Mouse (Mus musculus) embryo, embryonic 11 days (tissue): ENCODE measurements around the gene Enox1.

Experiments
- DNase-seq: peaks from one replicate; pipeline ENCODE4 v3.0.0-alpha.2; 2015

Gene Enox1

DNA sequence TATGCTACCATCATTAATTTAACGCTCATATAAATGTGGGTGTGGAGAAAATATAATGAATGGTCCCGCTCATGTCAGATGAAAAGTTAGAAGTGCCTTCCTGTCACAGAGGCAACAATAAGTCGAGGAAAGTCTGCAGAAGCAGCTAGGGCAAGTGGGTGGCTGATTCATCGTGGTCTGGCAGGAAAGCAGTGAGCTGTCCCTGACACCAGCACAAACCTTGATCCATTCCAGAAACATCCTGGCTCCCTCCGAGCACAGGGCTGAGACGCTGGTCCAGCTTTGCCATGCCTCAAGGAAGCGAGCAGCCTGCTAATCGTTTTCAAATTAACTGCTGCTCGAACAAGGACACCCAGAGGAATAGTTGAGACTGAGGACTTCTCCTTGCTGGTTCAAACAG is 219.1 kb downstream of the Enox1 start:
- peak; percentile 21 for DNase-seq

DNA sequence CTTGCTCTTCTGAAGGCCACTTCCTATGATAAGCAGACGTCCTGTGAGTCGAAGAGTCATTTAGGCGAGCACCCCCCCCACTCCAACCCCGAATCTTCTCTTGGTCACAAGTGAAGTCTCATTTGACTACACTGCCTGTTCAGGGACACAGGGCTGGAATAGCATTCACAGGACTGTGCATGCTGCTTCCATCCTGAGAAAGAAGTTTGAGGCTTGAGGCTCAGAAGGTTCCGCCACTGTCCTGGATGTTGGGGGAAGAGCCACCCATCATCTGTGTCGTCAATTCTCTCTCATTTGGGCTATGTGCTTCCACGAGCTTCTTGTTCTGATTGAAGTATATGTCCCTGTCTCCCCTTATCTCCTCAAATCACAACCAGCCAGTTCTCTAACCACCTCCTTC is 220.2 kb downstream of the Enox1 start:
- no peak for DNase-seq

DNA sequence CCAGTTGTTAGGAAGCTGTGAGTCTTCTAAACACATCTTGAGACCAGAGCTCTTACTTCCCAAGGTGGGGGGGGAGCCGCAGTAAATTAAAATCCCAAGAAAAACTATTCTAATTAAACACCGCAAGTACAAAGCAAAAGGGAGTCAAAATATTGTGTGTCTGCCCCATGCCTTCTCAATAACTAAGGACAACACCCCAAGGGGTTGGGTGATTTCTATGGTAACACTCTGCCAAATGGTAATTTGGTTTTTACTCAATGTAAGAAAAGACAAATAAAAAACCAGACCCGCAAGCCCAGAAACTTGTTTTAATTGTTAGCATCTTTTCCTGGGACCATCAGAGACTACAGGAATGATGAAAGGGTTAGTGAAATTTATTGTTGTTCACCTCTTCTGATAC is 220.9 kb downstream of the Enox1 start:
- DNase-seq: no peak

DNA sequence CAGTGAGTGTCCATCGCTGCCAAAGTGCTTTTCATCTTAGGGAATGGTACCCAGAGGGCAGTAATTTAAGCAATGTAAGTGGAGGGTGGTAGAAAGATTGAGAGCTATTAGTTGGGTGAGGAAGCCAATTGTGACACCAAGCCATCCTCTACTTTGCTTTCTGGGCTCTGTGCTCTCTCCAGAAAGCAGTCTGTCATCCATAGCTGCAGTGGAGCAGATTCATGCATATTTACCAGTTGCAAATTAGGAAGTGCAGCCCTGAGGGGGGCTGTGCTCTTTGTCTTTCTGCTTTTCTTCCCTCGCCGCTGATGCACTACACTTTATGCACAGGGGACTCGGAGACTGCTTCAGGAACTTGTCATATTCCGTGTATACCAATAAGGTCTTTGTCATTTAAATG is 221.3 kb downstream of the Enox1 start:
- peak; percentile 50 for DNase-seq

DNA sequence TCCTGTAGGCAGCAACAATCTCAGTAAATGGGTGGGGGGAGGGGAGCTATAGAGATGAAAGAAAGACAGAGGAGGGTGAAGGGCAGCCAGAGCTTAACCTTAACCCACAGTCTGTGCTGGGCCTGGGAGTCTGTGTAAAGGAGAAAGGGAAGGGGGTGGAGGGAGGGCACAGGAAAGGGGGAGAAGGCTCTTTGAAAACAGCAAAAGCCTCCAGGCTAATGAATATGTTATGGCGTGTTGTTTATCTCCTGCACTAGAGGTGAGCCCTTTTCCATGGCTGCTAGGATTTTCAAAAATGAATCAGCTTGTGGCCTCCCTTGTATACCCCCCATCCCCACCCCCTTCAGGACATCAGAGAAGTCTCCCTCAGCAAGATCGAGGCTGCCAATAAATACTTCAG is 225.0 kb downstream of the Enox1 start:
- DNase-seq: peak; percentile 60

DNA sequence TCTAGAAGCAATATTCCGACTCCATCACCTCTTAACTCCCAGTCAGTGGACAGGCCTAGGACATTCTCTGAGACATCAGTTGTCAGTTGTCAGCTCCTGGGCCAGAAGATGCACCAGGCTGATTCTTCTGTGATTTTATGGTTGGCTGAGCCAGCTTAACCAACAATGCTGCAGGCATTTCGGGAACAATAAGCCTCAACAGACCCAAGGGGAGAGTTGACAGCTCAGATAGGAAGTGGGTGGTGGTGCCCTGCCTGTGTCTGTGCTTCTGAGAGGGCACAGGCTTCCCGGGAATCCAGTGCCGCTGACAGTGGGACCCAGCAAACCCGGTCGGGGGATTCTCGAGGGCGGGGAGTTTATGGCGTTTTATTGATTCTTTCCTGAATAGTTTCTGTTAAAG is 229.1 kb downstream of the Enox1 start:
- peak; percentile 32 for DNase-seq

DNA sequence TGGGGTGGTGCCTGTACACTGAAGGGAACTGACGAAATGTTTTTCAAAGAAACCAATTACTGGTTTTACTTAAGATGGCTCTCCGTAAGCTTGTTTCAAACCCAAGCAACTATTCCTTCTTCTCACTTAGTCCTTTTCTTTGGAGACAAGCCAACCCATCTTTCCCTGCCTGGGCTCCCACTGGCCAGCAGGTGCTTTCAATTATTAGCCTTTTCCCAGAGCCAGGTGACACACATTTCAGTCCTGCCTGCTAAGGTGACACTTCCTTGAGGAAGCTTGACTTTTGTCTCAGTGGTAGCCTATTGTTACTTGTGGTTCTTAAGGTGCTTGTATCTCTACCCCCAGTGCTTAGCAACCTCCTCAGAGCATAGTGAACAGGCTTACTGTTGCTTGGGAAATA is 231.3 kb downstream of the Enox1 start:
- DNase-seq: no peak

DNA sequence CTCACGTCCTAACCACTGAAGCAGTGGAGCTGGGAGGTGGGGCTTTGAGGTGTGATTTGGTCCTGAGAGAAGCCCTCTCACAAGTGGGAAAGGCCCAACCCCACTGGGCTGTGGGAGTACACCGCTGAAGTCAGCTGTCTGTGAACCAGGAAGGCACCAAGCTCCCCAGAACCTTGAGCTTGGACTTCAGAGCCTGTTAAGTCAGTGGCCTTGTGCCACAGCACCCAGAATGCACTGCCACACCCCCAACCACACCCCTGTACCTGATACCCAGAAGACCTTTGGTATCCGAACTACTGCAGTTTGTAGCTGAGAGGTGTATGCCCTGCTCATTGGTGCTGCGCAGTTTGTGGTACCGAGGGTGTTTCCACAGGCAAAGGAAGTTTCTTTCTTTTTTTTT is 232.7 kb downstream of the Enox1 start:
- DNase-seq: no peak

DNA sequence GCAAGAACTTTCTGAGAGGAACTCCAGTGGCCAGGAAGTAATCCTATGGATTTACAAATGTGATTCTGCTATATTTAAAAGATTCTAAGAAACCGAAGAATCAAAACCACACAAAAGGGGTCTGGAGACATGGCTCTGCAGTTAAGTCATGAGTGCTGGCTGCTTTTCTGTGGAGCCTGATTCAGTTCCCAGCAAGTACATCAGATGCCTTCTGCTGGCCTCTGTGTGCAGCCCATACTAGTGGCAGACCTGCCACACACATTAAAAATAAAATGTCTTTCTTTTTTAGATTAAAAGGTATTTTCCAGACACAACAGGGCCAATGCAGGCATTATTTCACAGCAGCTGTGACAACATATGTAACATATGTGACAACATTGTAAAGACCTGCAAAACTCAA is 235.9 kb downstream of the Enox1 start:
- DNase-seq: no peak

DNA sequence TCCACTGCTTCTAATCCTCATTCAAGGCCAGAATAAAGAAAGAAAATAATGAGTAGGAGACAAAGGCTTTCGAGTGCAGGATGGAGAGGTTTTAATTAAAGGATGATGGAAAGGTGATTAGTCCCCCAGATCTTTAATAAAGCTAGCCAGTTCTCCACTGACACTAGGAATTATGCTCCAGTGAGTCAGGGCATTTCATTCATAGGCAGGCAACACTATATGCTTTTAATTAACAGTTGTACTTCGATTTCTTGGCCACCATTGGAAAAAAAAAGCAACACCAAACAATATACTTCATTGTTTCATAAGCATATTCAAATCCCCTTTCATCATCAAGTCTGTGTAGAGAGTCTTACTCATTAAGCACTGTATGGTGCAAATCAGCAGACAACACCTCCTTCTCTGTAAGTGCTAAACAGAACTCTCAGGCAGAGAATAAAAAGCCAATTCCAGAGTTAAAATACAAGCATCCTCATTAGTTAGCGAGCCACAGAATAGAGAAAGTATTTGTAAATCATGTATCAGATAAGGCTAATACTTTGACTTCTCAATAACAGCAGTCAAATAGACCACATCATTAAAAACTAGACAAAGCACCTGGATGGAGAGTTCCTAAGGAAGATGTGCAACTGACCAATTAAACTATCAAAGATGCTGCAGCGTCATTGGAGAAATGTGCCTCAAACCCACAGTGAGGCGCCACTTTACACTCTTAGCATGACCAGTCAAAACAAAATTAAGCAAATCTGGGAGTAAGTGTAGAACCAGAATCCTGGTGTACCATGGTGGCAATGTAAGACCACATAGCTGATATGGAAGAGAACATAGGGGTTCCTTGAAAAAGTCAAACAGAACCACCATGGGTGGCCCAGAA is 249.9 kb downstream of the Enox1 start:
- no peak for DNase-seq

DNA sequence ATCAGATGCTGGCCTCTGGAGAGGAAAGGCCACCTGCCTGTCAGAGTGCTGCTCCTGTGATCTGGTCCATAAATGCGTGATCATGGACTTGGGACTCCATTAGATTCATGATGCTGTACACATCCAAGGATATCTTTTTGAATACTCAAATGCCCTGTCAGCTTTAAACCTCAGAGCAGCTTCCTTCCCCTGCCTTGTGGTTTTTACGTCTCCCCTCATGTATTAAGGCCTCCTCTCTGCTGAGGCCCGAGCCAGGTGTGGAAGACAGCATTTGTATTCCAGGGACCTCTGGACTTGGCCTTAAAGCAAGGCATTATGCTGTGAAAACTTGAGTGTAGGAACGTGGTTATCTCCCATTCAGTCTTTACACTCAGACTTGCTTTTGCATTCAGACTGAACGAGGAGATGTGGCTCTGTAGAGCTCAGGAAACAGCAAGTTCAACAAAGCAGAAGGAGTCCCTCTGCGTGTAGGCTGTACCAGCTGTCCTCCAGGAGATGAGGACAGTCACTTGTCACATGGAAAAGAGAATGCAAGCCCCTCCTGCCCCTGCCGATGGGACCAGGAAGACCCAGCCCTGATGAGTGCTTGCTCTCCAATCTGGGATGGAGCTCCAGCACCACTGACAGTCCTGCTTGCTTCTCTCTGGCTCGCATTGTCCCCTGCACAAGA is 252.8 kb downstream of the Enox1 start:
- DNase-seq: no peak

DNA sequence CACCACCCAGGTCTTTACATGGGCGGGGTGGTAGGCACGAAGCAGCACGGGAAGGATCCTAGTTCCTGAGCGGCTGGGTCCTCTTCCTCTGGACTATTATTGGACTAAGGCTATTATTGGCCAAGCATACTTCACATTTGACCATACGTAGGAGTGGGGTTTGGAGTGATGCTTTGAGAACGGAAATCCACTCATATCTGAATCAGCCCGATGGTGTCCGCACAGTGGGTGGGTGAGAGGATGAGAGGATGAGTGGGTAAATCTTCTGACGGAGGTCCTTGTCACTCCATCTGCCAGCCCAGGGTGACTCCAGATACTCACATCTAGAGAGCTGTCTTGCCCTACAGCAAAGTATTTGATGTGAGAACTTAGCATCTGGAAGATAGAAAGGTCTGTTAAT is 253.8 kb downstream of the Enox1 start:
- DNase-seq: no peak

DNA sequence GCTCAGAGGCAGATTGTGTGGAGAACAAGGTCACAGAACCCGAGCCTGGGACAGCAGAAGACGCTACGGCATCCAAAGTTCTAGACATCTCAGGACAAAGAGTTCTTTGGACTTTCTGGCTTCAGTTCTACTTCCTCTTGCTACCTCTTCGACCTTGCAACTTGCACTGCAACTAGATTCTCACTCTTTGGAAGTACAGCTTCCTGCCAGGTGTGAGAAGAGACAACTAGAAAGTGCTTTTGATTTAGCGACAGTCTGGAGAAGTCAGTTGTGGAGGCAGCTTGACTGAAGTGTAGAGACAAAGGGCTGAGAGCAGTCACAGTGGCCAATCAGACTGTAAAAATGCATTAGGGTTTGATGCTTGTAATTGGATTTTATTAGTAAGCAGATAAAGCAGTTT is 256.5 kb downstream of the Enox1 start:
- DNase-seq: no peak

DNA sequence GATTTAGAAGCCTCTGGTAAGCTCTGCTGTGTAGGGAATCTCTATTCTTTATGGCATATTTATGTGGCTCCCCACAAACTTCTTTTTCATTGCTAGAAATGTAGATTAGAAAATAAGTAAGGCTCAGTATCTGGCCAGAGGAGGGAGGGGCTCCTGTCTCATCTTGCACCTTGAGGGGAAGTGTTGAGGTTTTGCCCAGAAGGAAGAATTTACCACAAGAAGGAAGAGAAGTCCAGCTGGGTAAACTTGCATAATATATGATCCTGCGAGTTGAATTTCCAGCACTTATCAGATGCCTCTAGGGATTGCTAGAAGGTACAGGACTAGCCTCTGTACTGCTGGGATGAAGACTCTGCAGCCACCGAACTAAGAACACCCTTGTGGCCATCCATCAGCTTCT is 259.8 kb downstream of the Enox1 start:
- no peak for DNase-seq

DNA sequence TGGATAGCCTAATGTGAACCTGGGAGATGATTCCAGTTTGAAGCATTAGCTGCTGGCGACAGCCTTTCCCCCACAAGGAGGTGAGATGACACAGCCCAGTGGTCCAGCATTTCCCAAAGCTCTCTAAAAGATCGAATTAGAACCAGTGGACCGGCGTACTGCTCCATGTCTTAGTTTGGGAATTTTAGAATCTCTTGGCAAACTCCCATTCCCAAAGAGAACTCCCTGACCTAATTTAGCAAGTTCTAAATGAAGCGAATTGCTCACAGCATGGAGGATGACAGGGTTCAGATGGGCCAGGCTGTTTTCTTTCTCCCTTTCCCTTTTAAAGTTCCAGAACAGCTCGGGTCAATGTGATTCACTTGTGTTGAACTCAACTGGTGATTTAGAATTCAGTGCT is 264.5 kb downstream of the Enox1 start:
- DNase-seq: no peak

DNA sequence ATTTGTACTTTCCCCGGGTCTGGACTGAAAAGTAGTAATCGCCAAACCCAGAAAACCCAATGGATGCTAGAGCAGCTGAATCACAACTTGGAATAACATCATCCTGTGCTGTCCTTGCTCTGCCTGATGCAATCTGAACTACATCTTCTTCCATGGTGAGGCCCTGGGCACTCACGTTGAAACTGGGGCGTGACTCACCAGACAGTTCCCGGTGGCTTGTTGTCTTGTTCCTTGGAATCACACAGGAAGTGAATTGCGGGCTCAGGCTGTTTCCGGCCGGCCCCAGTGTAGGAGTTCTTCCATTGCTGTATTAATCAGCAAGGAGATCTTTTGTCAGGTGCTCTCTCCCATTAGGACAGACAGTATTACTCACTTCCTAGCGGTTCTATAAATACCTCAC is 266.6 kb downstream of the Enox1 start:
- DNase-seq: no peak

DNA sequence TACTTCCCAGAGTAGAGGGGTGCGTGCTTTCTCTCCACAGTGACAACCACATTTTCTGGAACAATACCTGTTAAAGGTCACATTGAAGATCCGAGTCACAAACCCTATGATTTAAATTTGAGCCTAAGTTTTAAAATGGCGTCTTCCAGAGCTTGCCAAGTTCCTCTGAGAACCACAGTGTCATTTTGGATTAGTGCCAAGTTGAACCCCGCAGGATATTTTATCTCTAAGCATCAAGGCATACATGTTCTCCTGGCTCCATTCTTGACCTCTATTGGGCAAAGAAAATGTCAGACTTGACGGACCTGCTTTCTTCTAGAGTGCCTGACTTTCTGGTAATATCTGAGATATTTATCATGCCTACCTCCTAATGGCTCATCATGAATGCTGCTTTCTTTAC is 282.9 kb downstream of the Enox1 start:
- no peak for DNase-seq

DNA sequence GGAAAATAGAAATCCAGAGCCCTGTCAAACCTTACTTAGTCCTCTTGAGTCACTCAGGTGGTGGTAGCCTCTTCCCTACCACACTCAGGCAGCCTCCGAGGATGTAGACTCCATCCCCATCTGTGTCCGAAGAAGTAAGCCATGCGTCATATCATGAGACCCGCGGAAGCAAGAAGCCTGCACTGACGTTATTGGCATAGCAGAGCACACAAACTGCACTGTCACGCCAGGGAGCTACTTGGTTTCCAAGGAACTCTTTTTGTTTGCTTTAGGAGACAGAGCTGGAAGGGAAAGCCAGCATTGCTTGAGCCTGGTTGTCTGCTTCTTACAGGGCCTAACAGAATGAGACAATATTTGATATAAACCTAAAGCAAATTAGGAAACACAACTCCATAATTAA is 284.2 kb downstream of the Enox1 start:
- no peak for DNase-seq

DNA sequence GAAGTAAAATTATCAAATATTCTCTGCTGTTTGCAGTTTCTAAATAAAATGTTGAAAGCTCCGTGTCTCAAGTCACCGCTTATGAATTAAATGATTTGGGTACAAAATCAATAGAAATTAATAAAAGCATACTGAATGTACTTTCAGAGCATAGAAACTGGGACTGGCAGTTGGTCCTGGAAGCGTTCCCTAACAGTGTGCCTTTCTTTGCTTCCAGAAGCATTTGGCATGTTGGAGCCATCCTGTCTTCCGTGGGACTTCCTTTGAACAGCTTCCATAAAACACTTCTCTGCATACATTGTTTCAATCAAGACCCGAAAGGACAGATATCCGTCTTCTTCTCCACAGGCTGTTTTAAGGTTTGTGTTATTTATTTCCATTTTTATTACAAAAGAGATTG is 285.0 kb downstream of the Enox1 start:
- DNase-seq: no peak

DNA sequence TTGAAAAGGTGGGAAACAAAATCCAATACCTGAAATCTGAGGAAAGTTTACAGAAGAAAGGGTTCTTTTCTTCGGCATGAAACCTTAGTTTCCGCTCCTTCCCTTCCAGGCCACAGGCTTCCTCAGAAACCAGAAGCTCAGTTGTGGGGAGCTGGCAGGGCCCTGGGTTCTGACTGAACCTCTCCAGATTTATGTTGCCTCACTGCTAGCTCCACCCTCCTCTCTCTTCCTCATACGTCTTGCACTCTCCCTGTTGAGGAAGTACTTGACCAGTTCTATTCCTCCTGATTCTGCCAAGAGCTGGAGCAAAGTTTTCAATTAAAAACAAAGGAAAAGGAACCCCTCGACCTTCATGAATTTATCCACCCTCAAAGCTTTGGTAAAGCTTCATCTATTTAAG is 291.4 kb downstream of the Enox1 start:
- DNase-seq: no peak

DNA sequence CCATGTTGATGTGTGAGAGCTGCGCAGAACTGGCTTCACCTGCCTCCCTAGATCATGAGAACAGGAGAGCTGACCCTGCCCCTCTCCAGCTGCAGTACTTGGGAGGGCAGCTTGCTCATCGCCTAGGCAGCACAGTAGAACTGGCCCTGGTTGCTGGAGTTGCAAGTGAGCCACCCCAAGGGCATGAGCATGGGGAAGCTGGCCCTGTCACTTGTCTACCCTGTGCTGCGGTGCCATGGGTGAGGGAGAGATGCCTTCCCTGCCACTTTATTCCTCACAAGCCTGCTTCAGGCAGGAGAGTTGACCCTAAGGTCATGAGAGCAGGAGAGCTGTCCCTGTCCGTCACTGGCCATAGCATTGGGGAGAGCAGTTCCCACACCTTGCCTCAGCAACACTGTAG is 295.4 kb downstream of the Enox1 start:
- DNase-seq: no peak

DNA sequence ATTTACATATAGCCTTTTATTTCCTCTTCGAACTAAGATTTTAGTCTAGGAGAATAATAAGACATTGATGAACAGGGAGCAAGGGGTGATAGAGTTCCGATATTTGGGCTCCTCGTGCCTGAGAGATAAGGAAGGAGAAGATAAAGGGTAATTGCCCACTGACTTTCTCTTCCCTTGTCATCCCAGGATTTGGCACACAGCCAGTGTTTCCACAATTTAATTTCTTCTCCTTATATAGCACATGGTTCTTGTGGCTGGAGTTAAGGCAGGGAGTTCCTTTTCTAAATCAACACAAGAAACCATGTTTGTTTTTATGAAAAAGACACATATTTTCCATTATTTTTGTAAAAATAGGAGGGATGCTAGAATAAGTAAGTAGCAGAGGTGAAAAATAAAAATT is 299.5 kb downstream of the Enox1 start:
- DNase-seq: no peak

DNA sequence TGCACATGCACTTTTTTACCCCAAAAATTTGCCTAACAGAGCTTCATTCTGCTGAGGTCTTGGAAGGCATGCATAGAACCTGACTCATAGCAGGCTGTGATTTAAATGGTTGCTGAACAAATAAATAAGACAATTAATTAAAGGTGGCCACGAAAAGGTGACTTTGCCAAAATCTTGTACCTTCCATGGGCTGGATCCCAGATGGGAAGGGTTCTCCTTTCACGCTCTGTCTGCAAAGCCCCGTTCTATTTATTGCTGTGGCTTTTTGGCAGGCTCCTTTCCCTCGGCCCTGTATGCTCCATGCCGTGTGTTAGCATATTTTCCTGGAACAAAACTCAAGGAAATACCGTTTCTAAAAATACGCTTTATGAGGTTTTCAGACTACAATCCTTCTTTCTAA is 300.3 kb downstream of the Enox1 start:
- DNase-seq: no peak

DNA sequence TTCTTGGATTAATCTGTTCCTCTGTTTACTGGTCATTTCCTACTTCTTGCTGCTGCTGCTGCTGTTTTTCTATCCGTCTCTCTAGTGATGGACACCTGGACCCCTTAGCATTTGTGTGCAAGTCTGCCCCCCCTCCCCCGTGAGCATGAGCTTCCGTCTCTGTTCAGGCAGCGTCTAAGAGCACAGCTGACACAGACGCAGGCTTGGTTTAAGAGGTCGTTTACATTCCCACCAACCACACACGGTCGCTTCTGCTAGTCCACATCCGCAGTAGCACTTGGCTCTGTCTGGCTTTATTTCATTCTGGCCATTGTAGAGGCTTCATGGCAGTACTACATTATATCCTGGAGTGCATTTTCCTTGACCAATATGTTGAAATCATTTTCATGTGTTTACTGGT is 301.7 kb downstream of the Enox1 start:
- peak; percentile 36 for DNase-seq

DNA sequence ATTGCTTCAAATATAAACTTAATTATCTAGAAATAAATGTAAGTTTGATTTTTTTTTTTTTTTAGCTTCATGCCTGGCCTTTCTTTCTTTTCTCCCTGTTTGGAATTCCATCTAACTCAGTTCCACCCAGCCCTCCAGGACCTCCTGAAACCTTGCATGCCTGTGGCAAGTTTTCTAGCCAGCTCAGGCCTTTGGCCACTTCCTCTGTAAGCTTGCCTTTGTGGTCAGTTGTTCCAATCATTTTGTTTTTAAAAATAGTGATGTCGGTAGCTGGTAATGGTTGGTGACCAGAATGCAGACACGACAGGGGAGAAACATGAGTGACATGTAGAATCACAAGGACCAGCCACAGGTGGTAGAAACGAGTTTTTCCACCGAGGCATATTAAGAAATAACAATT is 307.4 kb downstream of the Enox1 start:
- no peak for DNase-seq
